Mouse (Mus musculus): ENCODE results near the gene Tmem116. TPM values are rescaled to one million over a fixed set of nuclear protein-coding genes. Genes with fewer than 3 reads are reported as not detected.
A peak's percentile ranks its signal among the peaks of the same experiment; 100 is the strongest.

The Tmem116 gene
- polyA plus RNA-seq, 1 experiment from 2014 or later = 1.9 TPM

GRCm38 (mm10) chr5:121443548-121443947 is 8.1 kb upstream of the Tmem116 start:
- peaks cover 63% of the 10 kb centered on the region for H3K36me3 ChIP-seq (ENCODE audit: control insufficient read depth, insufficient read depth, low read length)
- no peaks in the 10 kb centered on the region for H3K27me3 ChIP-seq (ENCODE audit: control insufficient read depth, insufficient read depth, low read depth, low read length)
- no peaks in the 10 kb centered on the region for H3K9me3 ChIP-seq (replicated peaks; ENCODE audit: control insufficient read depth, low read length, poor library complexity, severe bottlenecking)
- no peak overlapping the region for H3K4me3 ChIP-seq (ENCODE audit: low read depth, low read length)
- 97% methylated on average over 3 of the region's 3 CpGs for WGBS
- H3K4me1 ChIP-seq (ENCODE audit: control insufficient read depth, insufficient read depth, low read length) = no peaks in the 10 kb centered on the region
- no peak overlapping the region for H3K4me2 ChIP-seq (ENCODE audit: low read length)
- no peak overlapping the region for H3K9ac ChIP-seq (ENCODE audit: low read depth, low read length)
- no peak for ATAC-seq
- no peak overlapping the region for H3K27ac ChIP-seq (ENCODE audit: low read length)

GRCm38 (mm10) chr5:121444870-121445269 is 6.8 kb upstream of the Tmem116 start:
- peaks cover 53% of the 10 kb centered on the region for H3K36me3 ChIP-seq (ENCODE audit: control insufficient read depth, insufficient read depth, low read length)
- 94% methylated on average over 5 of the region's 5 CpGs for WGBS

GRCm38 (mm10) chr5:121448450-121448849 is 3.2 kb upstream of the Tmem116 start:
- no peak overlapping the region for H3K9ac ChIP-seq (ENCODE audit: low read depth, low read length)
- H3K4me2 ChIP-seq (ENCODE audit: low read length) = no peak overlapping the region
- H3K27ac ChIP-seq (ENCODE audit: low read length) = no peak overlapping the region
- H3K9me3 ChIP-seq (replicated peaks; ENCODE audit: control insufficient read depth, low read length, poor library complexity, severe bottlenecking) = no peaks in the 10 kb centered on the region
- H3K27me3 ChIP-seq (ENCODE audit: control insufficient read depth, insufficient read depth, low read depth, low read length) = no peaks in the 10 kb centered on the region
- H3K4me3 ChIP-seq (ENCODE audit: low read depth, low read length) = no peak overlapping the region
- ATAC-seq = no peak
- WGBS = 99% methylated on average over 3 of the region's 3 CpGs
- H3K36me3 ChIP-seq (ENCODE audit: control insufficient read depth, insufficient read depth, low read length) = peaks cover 41% of the 10 kb centered on the region
- peaks cover 11% of the 10 kb centered on the region for H3K4me1 ChIP-seq (ENCODE audit: control insufficient read depth, insufficient read depth, low read length)

More at GRCm38 (mm10) chr5:121444870-121445269, 6.8 kb upstream of the Tmem116 start:
- Histone ChIP-seq H3K4me2 (ENCODE audit: low read length) (no peak overlapping the region), H3K4me1 (ENCODE audit: control insufficient read depth, insufficient read depth, low read length) (no peaks in the 10 kb centered on the region; the same call in 1 of the 2 replicates), H3K27me3 (ENCODE audit: control insufficient read depth, insufficient read depth, low read depth, low read length) (no peaks in the 10 kb centered on the region), H3K9ac (ENCODE audit: low read depth, low read length) (no peak overlapping the region), H3K9me3 (replicated peaks; ENCODE audit: control insufficient read depth, low read length, poor library complexity, severe bottlenecking) (no peaks in the 10 kb centered on the region), H3K27ac (ENCODE audit: low read length) (no peak overlapping the region), H3K4me3 (ENCODE audit: low read depth, low read length) (no peak overlapping the region)
- no peak for ATAC-seq

- Histone ChIP-seq H3K9ac (ENCODE audit: low read depth, low read length) (no peak overlapping the region), H3K9me3 (replicated peaks; ENCODE audit: control insufficient read depth, low read length, poor library complexity, severe bottlenecking) (no peaks in the 10 kb centered on the region), H3K36me3 (ENCODE audit: control insufficient read depth, insufficient read depth, low read length) (peaks cover 27% of the 10 kb centered on the region), H3K4me3 (ENCODE audit: low read depth, low read length) (no peak overlapping the region), H3K27me3 (ENCODE audit: control insufficient read depth, insufficient read depth, low read depth, low read length) (no peaks in the 10 kb centered on the region), H3K27ac (ENCODE audit: low read length) (no peak overlapping the region), H3K4me2 (ENCODE audit: low read length) (no peak overlapping the region), H3K4me1 (ENCODE audit: control insufficient read depth, insufficient read depth, low read length) (peaks cover 11% of the 10 kb centered on the region)
- 68% methylated on average over 6 of the region's 6 CpGs for WGBS
- no peak for ATAC-seq
Observed at GRCm38 (mm10) chr5:121449976-121450375, 1.7 kb upstream of the Tmem116 start.

GRCm38 (mm10) chr5:121450476-121450875 is 1.2 kb upstream of the Tmem116 start:
- Histone ChIP-seq H3K4me1 (ENCODE audit: control insufficient read depth, insufficient read depth, low read length) (peaks cover 11% of the 10 kb centered on the region), H3K36me3 (ENCODE audit: control insufficient read depth, insufficient read depth, low read length) (peaks cover 22% of the 10 kb centered on the region), H3K4me3 (ENCODE audit: low read depth, low read length) (no peak overlapping the region), H3K27me3 (ENCODE audit: control insufficient read depth, insufficient read depth, low read depth, low read length) (no peaks in the 10 kb centered on the region), H3K4me2 (ENCODE audit: low read length) (peak overlapping the region; percentile 58; the same call in 1 of the 2 replicates), H3K9ac (ENCODE audit: low read depth, low read length) (no peak overlapping the region), H3K9me3 (replicated peaks; ENCODE audit: control insufficient read depth, low read length, poor library complexity, severe bottlenecking) (no peaks in the 10 kb centered on the region), H3K27ac (ENCODE audit: low read length) (no peak overlapping the region)
- 84% methylated on average over 9 of the region's 9 CpGs for WGBS
- ATAC-seq = no peak

- peak overlapping the region; percentile 58 for H3K4me2 ChIP-seq (ENCODE audit: low read length)
- peaks cover 15% of the 10 kb centered on the region for H3K36me3 ChIP-seq (ENCODE audit: control insufficient read depth, insufficient read depth, low read length)
- H3K9ac ChIP-seq (ENCODE audit: low read depth, low read length) = peak overlapping the region; percentile 91
- no peaks in the 10 kb centered on the region for H3K27me3 ChIP-seq (ENCODE audit: control insufficient read depth, insufficient read depth, low read depth, low read length)
- WGBS = 22% methylated on average over 8 of the region's 8 CpGs
- H3K27ac ChIP-seq (ENCODE audit: low read length) = peak overlapping the region; percentile 94
- no peak for ATAC-seq
- no peaks in the 10 kb centered on the region for H3K9me3 ChIP-seq (replicated peaks; ENCODE audit: control insufficient read depth, low read length, poor library complexity, severe bottlenecking)
- H3K4me3 ChIP-seq (ENCODE audit: low read depth, low read length) = peak overlapping the region; percentile 81
- H3K4me1 ChIP-seq (ENCODE audit: control insufficient read depth, insufficient read depth, low read length) = peaks cover 11% of the 10 kb centered on the region
Observed at GRCm38 (mm10) chr5:121451203-121451602, 490 bp upstream of the Tmem116 start.

GRCm38 (mm10) chr5:121452026-121452869 is 555 bp downstream of the Tmem116 start, which contains the start of gene Erp29:
Gene Erp29, minus strand, starts transcription at chr5:121452506.
- no peaks in the 10 kb centered on the region for H3K27me3 ChIP-seq (ENCODE audit: control insufficient read depth, insufficient read depth, low read depth, low read length)
- H3K9ac ChIP-seq (ENCODE audit: low read depth, low read length) = peak within 1 kb of the TSS; percentile 91
- peaks cover 8% of the 10 kb centered on the region for H3K36me3 ChIP-seq (ENCODE audit: control insufficient read depth, insufficient read depth, low read length)
- H3K9me3 ChIP-seq (replicated peaks; ENCODE audit: control insufficient read depth, low read length, poor library complexity, severe bottlenecking) = no peaks in the 10 kb centered on the region
- peaks cover 11% of the 10 kb centered on the region for H3K4me1 ChIP-seq (ENCODE audit: control insufficient read depth, insufficient read depth, low read length)
- peak within 1 kb of the TSS; percentile 81 for H3K4me3 ChIP-seq (ENCODE audit: low read depth, low read length)
- peak; percentile 93 for ATAC-seq
- WGBS = under 1% methylated on average over 81 of the region's 97 CpGs
- H3K27ac ChIP-seq (ENCODE audit: low read length) = peak within 1 kb of the TSS; percentile 94
- H3K4me2 ChIP-seq (ENCODE audit: low read length) = peak within 1 kb of the TSS; percentile 81

GRCm38 (mm10) chr5:121452906-121453305 is 1.2 kb downstream of the Tmem116 start:
- Histone ChIP-seq H3K36me3 (ENCODE audit: control insufficient read depth, insufficient read depth, low read length) (peaks cover 8% of the 10 kb centered on the region), H3K9me3 (replicated peaks; ENCODE audit: control insufficient read depth, low read length, poor library complexity, severe bottlenecking) (no peaks in the 10 kb centered on the region), H3K27ac (ENCODE audit: low read length) (peak overlapping the region; percentile 94), H3K27me3 (ENCODE audit: control insufficient read depth, insufficient read depth, low read depth, low read length) (no peaks in the 10 kb centered on the region), H3K4me3 (ENCODE audit: low read depth, low read length) (peak overlapping the region; percentile 81), H3K9ac (ENCODE audit: low read depth, low read length) (peak overlapping the region; percentile 90), H3K4me1 (ENCODE audit: control insufficient read depth, insufficient read depth, low read length) (peaks cover 11% of the 10 kb centered on the region), H3K4me2 (ENCODE audit: low read length) (peak overlapping the region; percentile 81)
- ATAC-seq = 0 out of 2 replicates have a peak, but pooled peaks have one; percentile 2
- WGBS = 5% methylated on average over 9 of the region's 9 CpGs

Measured in midbrain, embryonic 16.5 days (tissue).